Mouse (Mus musculus): ENCODE measurements around the gene Stim1. TPM values are rescaled to one million over a fixed set of nuclear protein-coding genes. Genes with fewer than 3 reads are reported as not detected.

Gene Stim1
- polyA plus RNA-seq, 1 experiment from 2014 or later = 15.1 TPM

GRCm38 (mm10) chr7:102233059-102233458 is 34.5 kb upstream of the Stim1 start:
- Histone ChIP-seq H3K9me3 (ENCODE audit: control insufficient read depth, low read length) (no peaks in the 10 kb centered on the region), H3K4me1 (ENCODE audit: control insufficient read depth, insufficient read depth, low read depth, low read length) (no peaks in the 10 kb centered on the region), H3K27ac (ENCODE audit: low read depth, low read length) (no peak overlapping the region), H3K4me2 (ENCODE audit: low read length) (no peak overlapping the region), H3K27me3 (replicated peaks; ENCODE audit: control insufficient read depth, insufficient read depth, low read length) (no peaks in the 10 kb centered on the region), H3K4me3 (ENCODE audit: low read length) (no peak overlapping the region), H3K36me3 (ENCODE audit: control insufficient read depth, insufficient read depth, low read length) (peaks cover 18% of the 10 kb centered on the region), H3K9ac (ENCODE audit: low read depth, low read length) (no peak overlapping the region)
- 84% methylated on average over 4 of the region's 4 CpGs for WGBS
- no peak for ATAC-seq

DNA sequence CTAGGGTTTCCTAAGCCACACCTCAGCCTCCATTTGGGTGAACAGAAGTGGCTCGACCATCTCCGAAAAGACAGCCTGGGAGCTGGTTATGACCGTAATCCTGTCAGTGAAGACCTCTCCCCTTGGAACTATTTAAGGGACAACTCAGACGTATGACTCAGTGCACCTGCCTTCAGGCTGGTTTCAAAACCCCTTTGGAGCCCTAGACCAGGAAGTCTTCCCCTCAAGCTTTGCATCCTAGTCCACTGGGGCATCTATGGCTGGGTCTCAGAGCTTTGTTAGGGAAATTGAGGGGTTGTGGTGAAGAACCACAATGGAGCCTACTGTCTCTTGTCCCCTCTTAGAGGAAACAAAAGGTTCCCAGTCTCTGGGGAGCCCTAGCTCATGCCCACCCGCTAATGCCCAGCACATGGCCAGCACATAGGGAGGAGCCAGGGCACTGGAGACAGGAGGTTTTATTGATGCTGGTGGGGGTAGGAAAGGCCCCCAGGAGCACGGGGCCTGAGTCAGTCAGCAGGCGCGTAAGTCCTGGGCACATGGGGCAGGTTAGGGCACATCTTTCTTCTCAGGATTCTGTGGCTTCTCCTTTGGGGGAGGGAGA is 28.8 kb upstream of the Stim1 start:
- Histone ChIP-seq H3K4me3 (ENCODE audit: low read length) (no peak overlapping the region), H3K4me2 (ENCODE audit: low read length) (no peak overlapping the region), H3K36me3 (ENCODE audit: control insufficient read depth, insufficient read depth, low read length) (peaks cover 19% of the 10 kb centered on the region), H3K9me3 (ENCODE audit: control insufficient read depth, low read length) (no peaks in the 10 kb centered on the region), H3K9ac (ENCODE audit: low read depth, low read length) (no peak overlapping the region), H3K27ac (ENCODE audit: low read depth, low read length) (no peak overlapping the region), H3K4me1 (ENCODE audit: control insufficient read depth, insufficient read depth, low read depth, low read length) (no peaks in the 10 kb centered on the region), H3K27me3 (replicated peaks; ENCODE audit: control insufficient read depth, insufficient read depth, low read length) (no peaks in the 10 kb centered on the region)
- no peak for ATAC-seq
- 88% methylated on average over 8 of the region's 8 CpGs for WGBS

DNA sequence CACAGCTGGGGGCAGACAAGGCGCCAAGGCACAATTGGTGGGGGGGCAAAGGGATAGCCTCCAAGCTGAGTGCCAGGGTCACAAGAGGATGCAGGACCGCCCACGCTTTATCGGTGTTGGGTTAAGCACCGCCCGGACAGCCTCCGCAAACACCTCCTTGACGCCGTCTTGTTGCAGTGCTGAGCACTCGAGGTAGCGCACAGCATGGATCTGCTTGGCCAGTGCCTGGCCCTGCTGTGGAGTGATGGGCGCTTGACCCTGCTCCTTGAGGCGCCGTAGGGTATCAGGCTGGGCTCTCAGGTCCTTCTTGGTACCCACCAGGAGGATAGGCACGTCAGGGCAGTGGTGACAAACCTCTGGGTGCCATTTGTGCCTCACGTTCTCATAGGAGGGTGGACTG is 28.0 kb upstream of the Stim1 start:
- Histone ChIP-seq H3K4me2 (ENCODE audit: low read length) (no peak overlapping the region), H3K27me3 (replicated peaks; ENCODE audit: control insufficient read depth, insufficient read depth, low read length) (no peaks in the 10 kb centered on the region), H3K9me3 (ENCODE audit: control insufficient read depth, low read length) (no peaks in the 10 kb centered on the region), H3K36me3 (ENCODE audit: control insufficient read depth, insufficient read depth, low read length) (peaks cover 19% of the 10 kb centered on the region), H3K9ac (ENCODE audit: low read depth, low read length) (no peak overlapping the region), H3K4me3 (ENCODE audit: low read length) (no peak overlapping the region), H3K4me1 (ENCODE audit: control insufficient read depth, insufficient read depth, low read depth, low read length) (no peaks in the 10 kb centered on the region), H3K27ac (ENCODE audit: low read depth, low read length) (no peak overlapping the region)
- WGBS = 94% methylated on average over 16 of the region's 16 CpGs
- ATAC-seq = no peak

DNA sequence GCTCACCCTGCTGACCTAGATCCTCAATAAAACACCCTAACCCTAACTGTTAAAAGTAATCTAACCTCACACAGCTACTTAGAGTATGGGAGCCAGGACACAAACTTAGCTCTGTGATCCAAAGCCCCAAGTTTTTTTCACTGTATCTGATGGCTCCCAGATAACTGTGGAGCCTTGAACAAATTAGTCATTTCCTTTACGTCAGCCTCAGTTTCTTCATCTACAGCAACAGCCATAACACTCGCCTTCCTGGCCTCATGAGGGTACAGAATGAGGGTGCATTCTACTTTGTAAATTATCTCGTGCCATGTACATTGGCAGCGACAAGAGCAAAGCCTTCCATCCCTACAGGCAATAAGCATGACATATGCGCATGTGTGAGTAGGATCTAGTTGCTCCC is 25.2 kb upstream of the Stim1 start:
- no peak for ATAC-seq
- Histone ChIP-seq H3K4me2 (ENCODE audit: low read length) (no peak overlapping the region), H3K4me3 (ENCODE audit: low read length) (no peak overlapping the region), H3K9me3 (ENCODE audit: control insufficient read depth, low read length) (no peaks in the 10 kb centered on the region), H3K4me1 (ENCODE audit: control insufficient read depth, insufficient read depth, low read depth, low read length) (peaks cover 6% of the 10 kb centered on the region), H3K36me3 (ENCODE audit: control insufficient read depth, insufficient read depth, low read length) (peaks cover 13% of the 10 kb centered on the region), H3K27me3 (replicated peaks; ENCODE audit: control insufficient read depth, insufficient read depth, low read length) (no peaks in the 10 kb centered on the region), H3K9ac (ENCODE audit: low read depth, low read length) (no peak overlapping the region), H3K27ac (ENCODE audit: low read depth, low read length) (no peak overlapping the region)
- 85% methylated on average over 5 of the region's 5 CpGs for WGBS

- no peaks in the 10 kb centered on the region for H3K9me3 ChIP-seq (ENCODE audit: control insufficient read depth, low read length)
These were observed 24.7 kb upstream of the Stim1 start for GRCm38 (mm10) chr7:102242917-102243316.

GRCm38 (mm10) chr7:102243870-102244269 is 23.7 kb upstream of the Stim1 start:
- Histone ChIP-seq H3K4me1 (ENCODE audit: control insufficient read depth, insufficient read depth, low read depth, low read length) (peaks cover 9% of the 10 kb centered on the region), H3K9ac (ENCODE audit: low read depth, low read length) (no peak overlapping the region), H3K36me3 (ENCODE audit: control insufficient read depth, insufficient read depth, low read length) (peaks cover 7% of the 10 kb centered on the region), H3K9me3 (ENCODE audit: control insufficient read depth, low read length) (no peaks in the 10 kb centered on the region), H3K27me3 (replicated peaks; ENCODE audit: control insufficient read depth, insufficient read depth, low read length) (no peaks in the 10 kb centered on the region), H3K4me3 (ENCODE audit: low read length) (no peak overlapping the region), H3K27ac (ENCODE audit: low read depth, low read length) (no peak overlapping the region), H3K4me2 (ENCODE audit: low read length) (no peak overlapping the region)
- 85% methylated on average over 2 of the region's 2 CpGs for WGBS
- ATAC-seq = no peak

More at GRCm38 (mm10) chr7:102242917-102243316, 24.7 kb upstream of the Stim1 start:
- Histone ChIP-seq H3K9ac (ENCODE audit: low read depth, low read length) (no peak overlapping the region), H3K27ac (ENCODE audit: low read depth, low read length) (no peak overlapping the region), H3K27me3 (replicated peaks; ENCODE audit: control insufficient read depth, insufficient read depth, low read length) (no peaks in the 10 kb centered on the region), H3K36me3 (ENCODE audit: control insufficient read depth, insufficient read depth, low read length) (peaks cover 10% of the 10 kb centered on the region), H3K4me1 (ENCODE audit: control insufficient read depth, insufficient read depth, low read depth, low read length) (peaks cover 9% of the 10 kb centered on the region), H3K4me3 (ENCODE audit: low read length) (no peak overlapping the region), H3K4me2 (ENCODE audit: low read length) (no peak overlapping the region)
- 94% methylated on average over 3 of the region's 3 CpGs for WGBS
- no peak for ATAC-seq

GRCm38 (mm10) chr7:102244782-102245535 is 22.6 kb upstream of the Stim1 start:
- no peak overlapping the region for H3K4me2 ChIP-seq (ENCODE audit: low read length)
- H3K9ac ChIP-seq (ENCODE audit: low read depth, low read length) = no peak overlapping the region
- H3K4me3 ChIP-seq (ENCODE audit: low read length) = no peak overlapping the region
- 86% methylated on average over 3 of the region's 3 CpGs for WGBS
- peaks cover 9% of the 10 kb centered on the region for H3K4me1 ChIP-seq (ENCODE audit: control insufficient read depth, insufficient read depth, low read depth, low read length)
- no peaks in the 10 kb centered on the region; the same call in 1 of the 2 replicates for H3K36me3 ChIP-seq (ENCODE audit: control insufficient read depth, insufficient read depth, low read length)
- ATAC-seq = no peak
- no peak overlapping the region for H3K27ac ChIP-seq (ENCODE audit: low read depth, low read length)
- no peaks in the 10 kb centered on the region for H3K27me3 ChIP-seq (replicated peaks; ENCODE audit: control insufficient read depth, insufficient read depth, low read length)
- no peaks in the 10 kb centered on the region for H3K9me3 ChIP-seq (ENCODE audit: control insufficient read depth, low read length)

DNA sequence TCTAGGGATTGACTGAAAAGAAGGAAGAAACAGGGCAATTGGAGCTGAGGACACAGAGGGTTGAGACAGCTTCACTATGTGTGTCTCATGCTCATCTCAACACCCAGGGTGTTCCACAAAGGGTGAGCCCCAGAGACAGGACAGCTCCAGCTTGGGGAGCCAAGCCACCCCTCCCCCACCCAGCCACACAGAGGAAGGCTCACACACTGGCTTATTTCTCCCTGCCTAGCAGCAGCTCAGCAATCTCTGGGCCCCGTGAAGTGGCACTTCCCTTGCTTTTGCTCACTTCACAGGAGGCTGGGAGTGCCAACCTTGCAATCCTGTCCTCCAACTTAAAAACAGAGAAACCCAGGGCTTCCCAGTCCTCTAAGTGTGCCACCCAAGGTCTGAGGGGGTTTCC is 21.8 kb upstream of the Stim1 start:
- H3K9ac ChIP-seq (ENCODE audit: low read depth, low read length) = no peak overlapping the region

DNA sequence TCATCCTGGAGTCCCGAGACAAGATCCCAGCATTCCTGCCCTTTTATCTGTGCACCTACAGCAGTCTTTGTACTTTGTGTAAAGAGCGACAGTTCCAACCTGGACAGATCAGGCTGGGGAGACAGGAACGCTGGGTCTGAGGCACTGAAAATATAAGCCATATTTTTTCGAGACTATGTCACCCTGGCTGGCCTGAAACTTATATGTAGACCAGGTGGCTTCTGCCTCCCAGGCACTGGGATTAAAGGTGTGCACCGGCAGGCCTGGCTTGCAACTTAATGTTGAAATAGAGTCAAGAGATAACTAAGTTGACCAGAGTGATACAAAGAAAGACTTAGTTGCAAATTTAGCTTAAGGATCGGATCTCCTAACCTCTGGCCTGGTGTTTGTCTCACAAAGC is 21.3 kb upstream of the Stim1 start:
- WGBS = 71% methylated on average over 6 of the region's 6 CpGs
- H3K9me3 ChIP-seq (ENCODE audit: control insufficient read depth, low read length) = no peaks in the 10 kb centered on the region
- ATAC-seq = no peak
- no peak overlapping the region for H3K9ac ChIP-seq (ENCODE audit: low read depth, low read length)
- no peak overlapping the region for H3K4me2 ChIP-seq (ENCODE audit: low read length)
- no peak overlapping the region for H3K4me3 ChIP-seq (ENCODE audit: low read length)
- no peak overlapping the region for H3K27ac ChIP-seq (ENCODE audit: low read depth, low read length)
- no peaks in the 10 kb centered on the region for H3K27me3 ChIP-seq (replicated peaks; ENCODE audit: control insufficient read depth, insufficient read depth, low read length)
- peaks cover 12% of the 10 kb centered on the region for H3K4me1 ChIP-seq (ENCODE audit: control insufficient read depth, insufficient read depth, low read depth, low read length)
- no peaks in the 10 kb centered on the region for H3K36me3 ChIP-seq (ENCODE audit: control insufficient read depth, insufficient read depth, low read length)

More for the DNA sequence above, 21.8 kb upstream of the Stim1 start:
- ATAC-seq = no peak
- Histone ChIP-seq H3K27me3 (replicated peaks; ENCODE audit: control insufficient read depth, insufficient read depth, low read length) (no peaks in the 10 kb centered on the region), H3K4me3 (ENCODE audit: low read length) (no peak overlapping the region), H3K27ac (ENCODE audit: low read depth, low read length) (no peak overlapping the region), H3K36me3 (ENCODE audit: control insufficient read depth, insufficient read depth, low read length) (no peaks in the 10 kb centered on the region), H3K4me1 (ENCODE audit: control insufficient read depth, insufficient read depth, low read depth, low read length) (peaks cover 9% of the 10 kb centered on the region), H3K9me3 (ENCODE audit: control insufficient read depth, low read length) (no peaks in the 10 kb centered on the region), H3K4me2 (ENCODE audit: low read length) (no peak overlapping the region)
- 6% methylated on average over 1 of the region's 1 CpGs for WGBS

Measured in hindbrain, embryonic 16.5 days (tissue).